Mouse (Mus musculus): Measurements from ENCODE around the gene Tmem123. TPM values are rescaled to one million over a fixed set of nuclear protein-coding genes. Genes with fewer than 3 reads are reported as not detected.

The Tmem123 gene
- polyA plus RNA-seq, 1 experiment = 21.4 TPM

- H3K27ac ChIP-seq (ENCODE audit: insufficient read depth, low read length) = no peak overlapping the region
- no peaks in the 10 kb centered on the region for H3K27me3 ChIP-seq (ENCODE audit: control insufficient read depth, insufficient read depth, low read length)
- no peak for TF ChIP-seq POLR2A (IDR thresholded peaks at IDR 0.05; ENCODE audit: borderline replicate concordance, insufficient read depth, low read length)
- no peak for TF ChIP-seq CTCF (IDR thresholded peaks at IDR 0.05; ENCODE audit: borderline replicate concordance, insufficient read depth, low read depth, low read length)
- no peak for DNase-seq
- no peaks in the 10 kb centered on the region for H3K4me1 ChIP-seq (ENCODE audit: control insufficient read depth, insufficient read depth, low read length)
- WGBS = 95% methylated on average over 1 of the region's 1 CpGs
- H3K4me3 ChIP-seq (replicated peaks; ENCODE audit: insufficient read depth, low read depth, low read length) = no peak overlapping the region
Measured at GRCm38 (mm10) chr9:7776940-7777339, 13.1 kb downstream of the Tmem123 start.

DNA sequence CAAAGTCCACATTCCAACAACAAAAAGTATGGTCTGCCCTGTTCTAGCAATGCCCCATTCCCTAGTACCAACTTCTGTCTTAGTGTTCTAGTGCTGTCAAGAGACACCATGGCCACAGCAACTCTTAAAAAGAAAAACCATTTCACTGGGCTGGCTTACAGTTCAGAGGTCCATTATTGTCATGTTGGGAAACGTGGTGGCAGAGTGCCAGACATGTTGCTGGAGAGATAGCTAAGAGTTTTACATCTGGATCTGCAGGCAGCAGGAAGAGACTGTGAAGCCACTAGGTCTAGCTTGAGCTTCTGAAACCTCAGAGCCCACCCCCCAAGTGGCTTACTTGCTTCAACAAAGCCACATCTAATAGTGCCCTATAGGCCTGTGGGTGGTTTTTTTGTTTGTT, 13.8 kb downstream of the Tmem123 start:
- Histone ChIP-seq H3K4me1 (ENCODE audit: control insufficient read depth, insufficient read depth, low read length) (no peaks in the 10 kb centered on the region), H3K27ac (ENCODE audit: insufficient read depth, low read length) (no peak overlapping the region), H3K4me3 (replicated peaks; ENCODE audit: insufficient read depth, low read depth, low read length) (no peak overlapping the region), H3K27me3 (ENCODE audit: control insufficient read depth, insufficient read depth, low read length) (no peaks in the 10 kb centered on the region)
- DNase-seq = no peak
- WGBS = 76% methylated on average over 1 of the region's 1 CpGs
- no peak for TF ChIP-seq CTCF (IDR thresholded peaks at IDR 0.05; ENCODE audit: borderline replicate concordance, insufficient read depth, low read depth, low read length)
- TF ChIP-seq POLR2A (IDR thresholded peaks at IDR 0.05; ENCODE audit: borderline replicate concordance, insufficient read depth, low read length) = no peak

GRCm38 (mm10) chr9:7778771-7779170, 14.9 kb downstream of the Tmem123 start:
- 81% methylated on average over 7 of the region's 7 CpGs for WGBS
- TF ChIP-seq CTCF (IDR thresholded peaks at IDR 0.05; ENCODE audit: borderline replicate concordance, insufficient read depth, low read depth, low read length) (no peak), POLR2A (IDR thresholded peaks at IDR 0.05; ENCODE audit: borderline replicate concordance, insufficient read depth, low read length) (no peak)
- no peaks in the 10 kb centered on the region for H3K4me1 ChIP-seq (ENCODE audit: control insufficient read depth, insufficient read depth, low read length)
- DNase-seq = no peak
- H3K27ac ChIP-seq (ENCODE audit: insufficient read depth, low read length) = no peak overlapping the region
- H3K27me3 ChIP-seq (ENCODE audit: control insufficient read depth, insufficient read depth, low read length) = no peaks in the 10 kb centered on the region
- no peak overlapping the region for H3K4me3 ChIP-seq (replicated peaks; ENCODE audit: insufficient read depth, low read depth, low read length)

DNA sequence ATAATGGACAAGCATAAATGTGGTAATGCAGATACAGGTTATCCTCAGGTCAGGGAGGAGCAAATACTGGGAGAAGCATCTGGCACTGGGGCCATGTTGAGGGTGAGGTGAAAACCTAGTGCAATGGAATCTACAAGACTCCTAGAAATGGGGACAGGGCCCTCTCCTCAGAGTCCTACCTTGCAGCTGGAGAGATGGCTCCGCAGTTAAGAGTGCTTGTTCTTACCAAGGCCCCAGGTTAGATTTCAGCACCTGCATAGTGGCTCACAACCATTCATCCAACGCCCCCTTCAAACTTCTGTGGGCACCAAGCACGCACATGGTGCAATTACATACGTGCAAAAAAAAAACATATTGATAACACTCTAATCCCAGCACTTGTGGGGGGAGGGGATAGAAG, 15.9 kb downstream of the Tmem123 start:
- Histone ChIP-seq H3K27me3 (ENCODE audit: control insufficient read depth, insufficient read depth, low read length) (no peaks in the 10 kb centered on the region), H3K27ac (ENCODE audit: insufficient read depth, low read length) (no peak overlapping the region), H3K4me1 (ENCODE audit: control insufficient read depth, insufficient read depth, low read length) (no peaks in the 10 kb centered on the region), H3K4me3 (replicated peaks; ENCODE audit: insufficient read depth, low read depth, low read length) (no peak overlapping the region)
- TF ChIP-seq POLR2A (IDR thresholded peaks at IDR 0.05; ENCODE audit: borderline replicate concordance, insufficient read depth, low read length) (no peak), CTCF (IDR thresholded peaks at IDR 0.05; ENCODE audit: borderline replicate concordance, insufficient read depth, low read depth, low read length) (no peak)
- no peak for DNase-seq
- 95% methylated on average over 4 of the region's 4 CpGs for WGBS

GRCm38 (mm10) chr9:7780250-7781150, 16.7 kb downstream of the Tmem123 start:
- Histone ChIP-seq H3K27me3 (ENCODE audit: control insufficient read depth, insufficient read depth, low read length) (no peaks in the 10 kb centered on the region), H3K4me1 (ENCODE audit: control insufficient read depth, insufficient read depth, low read length) (no peaks in the 10 kb centered on the region), H3K4me3 (replicated peaks; ENCODE audit: insufficient read depth, low read depth, low read length) (no peak overlapping the region), H3K27ac (ENCODE audit: insufficient read depth, low read length) (no peak overlapping the region)
- no peak for DNase-seq
- WGBS = 96% methylated on average over 8 of the region's 8 CpGs
- TF ChIP-seq POLR2A (IDR thresholded peaks at IDR 0.05; ENCODE audit: borderline replicate concordance, insufficient read depth, low read length) (no peak), CTCF (IDR thresholded peaks at IDR 0.05; ENCODE audit: borderline replicate concordance, insufficient read depth, low read depth, low read length) (no peak)

DNA sequence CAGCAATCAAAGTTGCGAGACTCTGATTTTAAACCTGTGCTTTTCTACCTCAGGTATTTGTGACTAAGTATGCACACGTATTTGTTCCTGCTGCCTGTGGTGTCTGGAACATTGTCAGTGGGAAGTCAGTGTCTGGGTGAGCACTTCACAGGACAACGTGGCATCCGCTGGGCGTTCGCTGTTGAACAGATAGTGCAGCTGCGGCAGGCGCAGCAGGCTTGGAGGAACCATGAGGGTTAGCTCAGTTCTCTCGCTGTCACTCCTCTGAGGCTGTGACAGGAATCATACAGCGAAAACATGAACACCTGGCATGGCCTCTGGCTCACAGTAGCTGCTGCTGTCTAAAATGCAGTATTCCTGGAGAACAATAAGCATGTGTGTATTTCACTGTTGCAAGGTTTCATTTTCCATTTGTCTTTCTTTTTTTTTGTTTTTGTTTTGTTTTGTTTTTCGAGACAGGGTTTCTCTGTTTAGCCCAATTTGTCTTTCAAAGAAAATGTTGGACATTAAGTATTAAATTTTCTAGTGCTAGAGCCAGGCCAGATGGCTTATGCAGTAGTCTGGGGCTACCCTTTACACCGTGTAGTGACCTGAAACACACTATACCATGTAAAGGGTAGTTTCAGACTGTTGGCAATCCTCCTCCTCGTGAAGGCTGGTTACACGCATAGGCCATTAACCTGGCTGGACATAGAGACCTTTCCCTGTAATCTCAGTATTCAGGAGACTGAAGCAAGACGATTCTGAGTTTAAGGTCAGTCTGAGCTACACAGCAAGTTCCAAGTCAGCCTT, 20.2 kb downstream of the Tmem123 start:
- WGBS = 73% methylated on average over 15 of the region's 15 CpGs
- Histone ChIP-seq H3K4me1 (ENCODE audit: control insufficient read depth, insufficient read depth, low read length) (no peaks in the 10 kb centered on the region), H3K27ac (ENCODE audit: insufficient read depth, low read length) (no peak overlapping the region)

GRCm38 (mm10) chr9:7784615-7785012, 20.8 kb downstream of the Tmem123 start:
- DNase-seq = no peak
- Histone ChIP-seq H3K4me1 (ENCODE audit: control insufficient read depth, insufficient read depth, low read length) (no peaks in the 10 kb centered on the region), H3K27ac (ENCODE audit: insufficient read depth, low read length) (no peak overlapping the region), H3K4me3 (replicated peaks; ENCODE audit: insufficient read depth, low read depth, low read length) (no peak overlapping the region), H3K27me3 (ENCODE audit: control insufficient read depth, insufficient read depth, low read length) (no peaks in the 10 kb centered on the region)
- 44% methylated on average over 1 of the region's 1 CpGs for WGBS
- no peak for TF ChIP-seq CTCF (IDR thresholded peaks at IDR 0.05; ENCODE audit: borderline replicate concordance, insufficient read depth, low read depth, low read length)
- TF ChIP-seq POLR2A (IDR thresholded peaks at IDR 0.05; ENCODE audit: borderline replicate concordance, insufficient read depth, low read length) = no peak

More for the DNA sequence above, 20.2 kb downstream of the Tmem123 start:
- H3K27me3 ChIP-seq (ENCODE audit: control insufficient read depth, insufficient read depth, low read length) = no peaks in the 10 kb centered on the region
- no peak overlapping the region for H3K4me3 ChIP-seq (replicated peaks; ENCODE audit: insufficient read depth, low read depth, low read length)
- no peak for TF ChIP-seq CTCF (IDR thresholded peaks at IDR 0.05; ENCODE audit: borderline replicate concordance, insufficient read depth, low read depth, low read length)
- TF ChIP-seq POLR2A (IDR thresholded peaks at IDR 0.05; ENCODE audit: borderline replicate concordance, insufficient read depth, low read length) = no peak
- DNase-seq = no peak

Measured in cerebellum, adult 2 months (tissue).